Mouse (Mus musculus) heart, embryonic 16.5 days (tissue): ENCODE measurements at regions not wholly inside any gene's neighbourhood (a gene's known extent, or its start where the extent isn't known, plus 50 kb on each side); places are given as distances from the start of the nearest gene placed in this dataset.

Experiments used
- ATAC-seq: fragments of 200-750 bp; cut with Nextera tagmentation; replicated peaks from 2 replicates; pipeline ENCODE4 v1.8.0; 2017; ENCODE audit warnings: moderate number of reproducible peaks; ENCODE audit not compliant: insufficient read depth, low FRiP score; ENCODE audit errors: extremely low read depth
- H3K27ac ChIP-seq: fragments of 300-500 bp; sonication (generic); 2 replicates; pipeline ENCODE4 v1.5.1; 2014; ENCODE audit warnings: mild to moderate bottlenecking, low read length, control low read depth, moderate library complexity
- H3K27me3 ChIP-seq: fragments of 300-500 bp; sonication (generic); 2 replicates; pipeline ENCODE4 v1.6.1; 2014; ENCODE audit warnings: low read length, mixed read lengths; ENCODE audit not compliant: control insufficient read depth, insufficient read depth
- H3K36me3 ChIP-seq: fragments of 300-500 bp; sonication (generic); 2 replicates; pipeline ENCODE4 v1.6.1; 2014; ENCODE audit not compliant: control insufficient read depth, insufficient read depth
- H3K4me1 ChIP-seq: fragments of 300-500 bp; sonication (generic); 2 replicates; pipeline ENCODE4 v1.6.1; 2014; ENCODE audit warnings: low read length, mixed read lengths; ENCODE audit not compliant: control insufficient read depth, insufficient read depth
- H3K4me2 ChIP-seq: fragments of 300-500 bp; sonication (generic); 2 replicates; pipeline ENCODE4 v1.6.1; 2014; ENCODE audit warnings: low read depth, mild to moderate bottlenecking, control low read depth, low read length
- H3K4me3 ChIP-seq: fragments of 300-500 bp; sonication (generic); 2 replicates; pipeline ENCODE4 v1.5.1; 2014; ENCODE audit warnings: mild to moderate bottlenecking, control low read depth, low read length
- H3K9ac ChIP-seq: fragments of 300-500 bp; sonication (generic); 2 replicates; pipeline ENCODE4 v1.6.1; 2014; ENCODE audit warnings: low read length, control low read depth
- H3K9me3 ChIP-seq: fragments of 300-500 bp; sonication (generic); replicated peaks from 2 replicates; pipeline ENCODE4 v1.6.1; 2016; ENCODE audit warnings: low read length; ENCODE audit not compliant: control insufficient read depth
- WGBS: fragments of 180-500 bp; shearing (Covaris S2); extraction: QIAGEN DNeasy Blood & Tissue Kit; methylation state at CpG from one replicate; pipeline ENCODE4 v1.1.7; 2014; 5-methylcytosine and 5-hydroxymethylcytosine counted together

GRCm38 (mm10) chr5:107048607-107049006 is 84.5 kb downstream of the Cdc7 start:
- H3K4me2 ChIP-seq = no peak overlapping the region
- peak overlapping the region; percentile 85 for H3K27ac ChIP-seq
- peak; percentile 64 for ATAC-seq
- no peaks in the 10 kb centered on the region for H3K27me3 ChIP-seq
- H3K4me3 ChIP-seq = no peak overlapping the region
- H3K9ac ChIP-seq = 0 out of 2 replicates have a peak overlapping the region, but pooled peaks have one; percentile 11
- WGBS = 25% methylated on average over 5 of the region's 5 CpGs
- no peaks in the 10 kb centered on the region for H3K9me3 ChIP-seq
- H3K36me3 ChIP-seq = no peaks in the 10 kb centered on the region
- peaks cover 44% of the 10 kb centered on the region for H3K4me1 ChIP-seq

GRCm38 (mm10) chr5:107050076-107050475 is 86.0 kb downstream of the Cdc7 start:
- no peak overlapping the region for H3K27ac ChIP-seq
- H3K4me2 ChIP-seq = no peak overlapping the region
- 74% methylated on average over 3 of the region's 3 CpGs for WGBS
- H3K27me3 ChIP-seq = no peaks in the 10 kb centered on the region
- H3K36me3 ChIP-seq = no peaks in the 10 kb centered on the region
- H3K4me3 ChIP-seq = no peak overlapping the region
- H3K9ac ChIP-seq = no peak overlapping the region
- no peak for ATAC-seq
- H3K9me3 ChIP-seq = no peaks in the 10 kb centered on the region
- H3K4me1 ChIP-seq = peaks cover 54% of the 10 kb centered on the region

- ATAC-seq = peak; percentile 77
- Histone ChIP-seq H3K36me3 (no peaks in the 10 kb centered on the region), H3K4me3 (no peak overlapping the region), H3K27me3 (no peaks in the 10 kb centered on the region), H3K9me3 (no peaks in the 10 kb centered on the region), H3K27ac (peak overlapping the region; percentile 77), H3K4me1 (peaks cover 54% of the 10 kb centered on the region), H3K4me2 (no peak overlapping the region), H3K9ac (no peak overlapping the region)
- WGBS = 26% methylated on average over 10 of the region's 10 CpGs
Observed at GRCm38 (mm10) chr5:107051868-107052267, 87.7 kb downstream of the Cdc7 start.

GRCm38 (mm10) chr5:107054900-107055452 is 90.9 kb downstream of the Cdc7 start:
- Histone ChIP-seq H3K9me3 (no peaks in the 10 kb centered on the region), H3K27ac (peak overlapping the region; percentile 82), H3K4me1 (peaks cover 43% of the 10 kb centered on the region), H3K9ac (peak overlapping the region; percentile 39), H3K4me3 (no peak overlapping the region), H3K27me3 (no peaks in the 10 kb centered on the region), H3K36me3 (no peaks in the 10 kb centered on the region), H3K4me2 (peak overlapping the region; percentile 14; the same call in 1 of the 2 replicates)
- peak; percentile 33; the same call in 1 of the 2 replicates for ATAC-seq
- WGBS = 27% methylated on average over 6 of the region's 6 CpGs

GRCm38 (mm10) chr5:107055455-107055854 is 91.3 kb downstream of the Cdc7 start:
- Histone ChIP-seq H3K27me3 (no peaks in the 10 kb centered on the region), H3K4me3 (no peak overlapping the region; the same call in 1 of the 2 replicates), H3K9me3 (no peaks in the 10 kb centered on the region), H3K4me1 (peaks cover 43% of the 10 kb centered on the region), H3K9ac (peak overlapping the region; percentile 53), H3K27ac (peak overlapping the region; percentile 82), H3K4me2 (peak overlapping the region; percentile 24; the same call in 1 of the 2 replicates), H3K36me3 (no peaks in the 10 kb centered on the region)
- ATAC-seq = 0 out of 2 replicates have a peak, but pooled peaks have one; percentile 15
- WGBS = 43% methylated on average over 3 of the region's 3 CpGs
